Mouse (Mus musculus) heart, adult 2 months (tissue): ENCODE measurements at regions not wholly inside any gene's neighbourhood (a gene's known extent, or its start where the extent isn't known, plus 50 kb on each side); places are given as distances from the start of the nearest gene placed in this dataset.

ENCODE experiments used
- DNase-seq, 2 experiments: peaks; one replicate each; pipeline ENCODE4 v3.0.0; 2021
- H3K27ac ChIP-seq: fragments of 200-600 bp; 2 replicates; pipeline ENCODE4 v1.8.1; 2022
- H3K27me3 ChIP-seq: fragments of 200-500 bp; 2 replicates; pipeline ENCODE4 v1.6.1; 2012; ENCODE audit warnings: mild to moderate bottlenecking, low read length, inconsistent platforms, mixed read lengths; ENCODE audit not compliant: control insufficient read depth, insufficient read depth
- H3K36me3 ChIP-seq: fragments of 200-500 bp; 2 replicates; pipeline ENCODE4 v1.6.1; 2012; ENCODE audit warnings: low read length, inconsistent platforms; ENCODE audit not compliant: control insufficient read depth, insufficient read depth
- H3K4me1 ChIP-seq: fragments of 200-500 bp; 2 replicates; pipeline ENCODE4 v1.6.1; 2011; ENCODE audit warnings: low read length; ENCODE audit not compliant: control insufficient read depth, insufficient read depth
- H3K4me3 ChIP-seq: fragments of 200-600 bp; 2 replicates; pipeline ENCODE4 v1.8.1; 2022
- H3K79me2 ChIP-seq: fragments of 200-500 bp; replicated peaks from 2 replicates; pipeline ENCODE4 v1.6.1; 2012; ENCODE audit warnings: mild to moderate bottlenecking, inconsistent platforms, low read length, moderate library complexity, mixed read lengths; ENCODE audit not compliant: control insufficient read depth, insufficient read depth
- H3K9ac ChIP-seq: fragments of 200-500 bp; 2 replicates; pipeline ENCODE4 v1.6.1; 2012; ENCODE audit warnings: low read depth, mild to moderate bottlenecking, control low read depth, inconsistent platforms, low read length, mixed read lengths
- CTCF ChIP-seq: fragments of 200-600 bp; IDR thresholded peaks from 2 replicates; pipeline ENCODE4 v1.8.1; 2022; ENCODE audit warnings: antibody characterized with exemption, mild to moderate bottlenecking, moderate library complexity
- EP300 ChIP-seq: fragments of 200-500 bp; IDR thresholded peaks from 2 replicates; pipeline ENCODE4 v1.6.1; 2011; ENCODE audit warnings: low read depth, low read length, control low read depth; ENCODE audit not compliant: insufficient read depth
- POLR2A ChIP-seq: fragments of 200-500 bp; IDR thresholded peaks from 2 replicates; pipeline ENCODE4 v1.6.1; 2011; ENCODE audit warnings: mild to moderate bottlenecking, low read depth, low read length, control low read depth; ENCODE audit not compliant: insufficient read depth
- WGBS: fragments of 180-500 bp; shearing (Covaris S2); methylation state at CpG from one replicate; pipeline ENCODE4 v1.1.7; 2018; 5-methylcytosine and 5-hydroxymethylcytosine counted together
- intact Hi-C: fragments of 180-260 bp; cut with DNase I; formaldehyde crosslinking; loops from one replicate; pipeline ENCODE4 v1.15.1; 2025

GRCm38 (mm10) chr2:116177155-116177554 is 111.5 kb upstream of the Meis2 start:
- 80% methylated on average over 3 of the region's 3 CpGs for WGBS
- Histone ChIP-seq H3K4me3 (no peak overlapping the region), H3K27me3 (no peaks in the 10 kb centered on the region), H3K36me3 (no peaks in the 10 kb centered on the region), H3K9ac (no peak overlapping the region), H3K27ac (no peak overlapping the region), H3K4me1 (no peaks in the 10 kb centered on the region), H3K79me2 (no peaks in the 10 kb centered on the region)
- TF ChIP-seq CTCF: no peak
- no peak for TF ChIP-seq EP300
- no peak for TF ChIP-seq POLR2A
- intact Hi-C loops: no loop called here
- DNase-seq: no peak

GRCm38 (mm10) chr2:116165871-116166770 is 100.5 kb upstream of the Meis2 start:
- no peaks in the 10 kb centered on the region for H3K36me3 ChIP-seq
- no peaks in the 10 kb centered on the region for H3K27me3 ChIP-seq
- intact Hi-C loops: no loop called here
- H3K79me2 ChIP-seq: no peaks in the 10 kb centered on the region
- DNase-seq: no peak
- WGBS: 86% methylated on average over 16 of the region's 16 CpGs
- H3K4me1 ChIP-seq: no peaks in the 10 kb centered on the region
- H3K9ac ChIP-seq: no peak overlapping the region
- H3K4me3 ChIP-seq: no peak overlapping the region
- TF ChIP-seq EP300: no peak
- TF ChIP-seq POLR2A: no peak
- TF ChIP-seq CTCF: no peak
- no peak overlapping the region for H3K27ac ChIP-seq
